Mouse (Mus musculus) hindbrain, embryonic 12.5 days (tissue): ENCODE data around the gene Dgkb. TPM values are rescaled to one million over a fixed set of nuclear protein-coding genes. Genes with fewer than 3 reads are reported as not detected.

Source experiments
- ATAC-seq: fragments of 200-750 bp; cut with Nextera tagmentation; 2 replicates; pipeline ENCODE4 v1.8.0; 2017; ENCODE audit warnings: moderate TSS enrichment; ENCODE audit not compliant: low FRiP score
- H3K27ac ChIP-seq: fragments of 300-500 bp; sonication (generic); 2 replicates; pipeline ENCODE4 v1.5.1; 2016; ENCODE audit warnings: mild to moderate bottlenecking
- H3K27me3 ChIP-seq: fragments of 300-500 bp; sonication (generic); 2 replicates; pipeline ENCODE4 v1.6.1; 2016; ENCODE audit warnings: mild to moderate bottlenecking
- H3K36me3 ChIP-seq: fragments of 300-500 bp; sonication (generic); 2 replicates; pipeline ENCODE4 v1.6.1; 2016; ENCODE audit warnings: mild to moderate bottlenecking
- H3K4me1 ChIP-seq: fragments of 300-500 bp; sonication (generic); 2 replicates; pipeline ENCODE4 v1.6.1; 2016
- H3K4me2 ChIP-seq: fragments of 300-500 bp; sonication (generic); replicated peaks from 2 replicates; pipeline ENCODE4 v1.6.1; 2016; ENCODE audit warnings: mild to moderate bottlenecking
- H3K4me3 ChIP-seq: fragments of 300-500 bp; sonication (generic); 2 replicates; pipeline ENCODE4 v1.5.1; 2016; ENCODE audit warnings: mild to moderate bottlenecking
- H3K9ac ChIP-seq: fragments of 300-500 bp; sonication (generic); 2 replicates; pipeline ENCODE4 v1.6.1; 2016; ENCODE audit warnings: mild to moderate bottlenecking, moderate library complexity
- H3K9me3 ChIP-seq: fragments of 300-500 bp; sonication (generic); replicated peaks from 2 replicates; pipeline ENCODE4 v1.6.1; 2016; ENCODE audit warnings: mild to moderate bottlenecking
- WGBS: fragments of 180-500 bp; shearing (Covaris S2); methylation state at CpG from one replicate; pipeline ENCODE4 v1.1.7; 2016; 5-methylcytosine and 5-hydroxymethylcytosine counted together
- polyA plus RNA-seq: library from polyadenylated mRNA; unstranded; fragments of >200 nt; fragmentation: Nextera tagmentation; extraction: Ambion mirVana; gene quantifications from 2 replicates; pipeline ENCODE4 v1.2.1, GENCODE M21; 2016

The Dgkb gene
- polyA plus RNA-seq, 1 experiment from 2014 or later = 1.4 TPM

DNA sequence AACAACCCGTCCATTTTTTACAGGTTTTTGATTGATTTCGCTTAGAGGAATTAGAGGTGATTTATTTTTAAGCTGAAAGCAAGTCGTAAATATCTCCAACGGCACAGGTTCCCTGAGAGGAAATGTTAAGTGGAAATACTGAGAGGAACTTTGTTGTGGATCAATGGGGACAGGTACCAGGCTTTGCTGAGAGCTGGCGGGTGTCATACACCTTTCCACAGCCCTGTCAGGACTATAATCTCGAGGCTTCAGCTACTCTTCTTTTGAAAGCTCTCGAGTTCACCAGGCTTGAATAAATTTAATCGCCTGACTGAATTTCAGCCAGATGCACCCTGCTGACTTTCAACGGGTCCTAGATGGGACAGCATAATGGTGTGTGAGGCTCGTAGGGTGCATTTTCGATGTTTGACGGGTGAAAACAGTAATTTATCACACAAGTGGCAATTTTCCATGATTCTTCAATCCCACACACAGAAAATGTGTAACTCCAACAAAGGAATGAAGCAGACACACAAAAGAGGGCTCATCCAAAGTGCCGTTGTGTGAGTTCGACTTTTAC, 580.3 kb downstream of the Dgkb start:
- Histone ChIP-seq H3K9ac (no peak overlapping the region), H3K4me1 (0 out of 2 replicates have a peak, but pooled peaks cover 3% of the 10 kb centered on the region), H3K4me3 (no peak overlapping the region), H3K27ac (no peak overlapping the region), H3K27me3 (no peaks in the 10 kb centered on the region), H3K9me3 (no peaks in the 10 kb centered on the region), H3K36me3 (no peaks in the 10 kb centered on the region), H3K4me2 (no peak overlapping the region)
- ATAC-seq = 0 out of 2 replicates have a peak, but pooled peaks have one; percentile 29
- WGBS = 55% methylated on average over 14 of the region's 14 CpGs

- WGBS = 83% methylated on average over 4 of the region's 4 CpGs
- H3K27ac ChIP-seq = no peak overlapping the region
- no peak overlapping the region for H3K4me3 ChIP-seq
- 0 out of 2 replicates have a peak, but pooled peaks cover 3% of the 10 kb centered on the region for H3K4me1 ChIP-seq
- no peaks in the 10 kb centered on the region for H3K36me3 ChIP-seq
- H3K9ac ChIP-seq = no peak overlapping the region
- no peak overlapping the region for H3K4me2 ChIP-seq
- no peak for ATAC-seq
- no peaks in the 10 kb centered on the region for H3K27me3 ChIP-seq
- H3K9me3 ChIP-seq = no peaks in the 10 kb centered on the region
These were observed 582.6 kb downstream of the Dgkb start for GRCm38 (mm10) chr12:38400089-38400488.

GRCm38 (mm10) chr12:38435364-38436130, 618.0 kb downstream of the Dgkb start:
- ATAC-seq = peak; percentile 83
- Histone ChIP-seq H3K27ac (no peak overlapping the region), H3K36me3 (no peaks in the 10 kb centered on the region), H3K9me3 (no peaks in the 10 kb centered on the region), H3K27me3 (no peaks in the 10 kb centered on the region), H3K4me3 (no peak overlapping the region), H3K4me1 (no peaks in the 10 kb centered on the region), H3K4me2 (no peak overlapping the region), H3K9ac (no peak overlapping the region)
- WGBS = 29% methylated on average over 10 of the region's 10 CpGs

DNA sequence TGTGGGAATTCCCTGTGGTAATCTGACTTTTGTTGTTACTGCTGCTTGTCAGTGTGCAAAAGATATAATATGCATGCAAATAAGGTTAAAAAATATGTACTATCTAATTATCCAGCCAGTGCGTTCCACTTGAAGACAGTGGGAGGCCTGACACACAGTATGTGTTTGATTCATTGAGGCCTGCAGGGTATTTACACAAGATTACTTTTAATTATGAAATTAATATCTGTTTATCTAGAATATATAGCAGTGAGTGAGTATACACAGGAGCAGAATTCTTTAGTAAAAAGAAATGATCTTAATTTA, 618.6 kb downstream of the Dgkb start:
- Histone ChIP-seq H3K9me3 (no peaks in the 10 kb centered on the region), H3K27me3 (no peaks in the 10 kb centered on the region), H3K4me3 (no peak overlapping the region), H3K36me3 (no peaks in the 10 kb centered on the region), H3K9ac (no peak overlapping the region), H3K4me2 (no peak overlapping the region), H3K4me1 (no peaks in the 10 kb centered on the region), H3K27ac (no peak overlapping the region)
- 39% methylated on average over 1 of the region's 1 CpGs for WGBS
- peak; percentile 89 for ATAC-seq

GRCm38 (mm10) chr12:38450323-38451087, 633.0 kb downstream of the Dgkb start:
- H3K4me2 ChIP-seq = no peak overlapping the region
- 42% methylated on average over 7 of the region's 7 CpGs for WGBS
- no peaks in the 10 kb centered on the region for H3K36me3 ChIP-seq
- H3K9ac ChIP-seq = no peak overlapping the region
- no peaks in the 10 kb centered on the region for H3K4me1 ChIP-seq
- H3K4me3 ChIP-seq = no peak overlapping the region
- no peaks in the 10 kb centered on the region for H3K9me3 ChIP-seq
- no peak overlapping the region for H3K27ac ChIP-seq
- peak; percentile 73 for ATAC-seq
- no peaks in the 10 kb centered on the region for H3K27me3 ChIP-seq

DNA sequence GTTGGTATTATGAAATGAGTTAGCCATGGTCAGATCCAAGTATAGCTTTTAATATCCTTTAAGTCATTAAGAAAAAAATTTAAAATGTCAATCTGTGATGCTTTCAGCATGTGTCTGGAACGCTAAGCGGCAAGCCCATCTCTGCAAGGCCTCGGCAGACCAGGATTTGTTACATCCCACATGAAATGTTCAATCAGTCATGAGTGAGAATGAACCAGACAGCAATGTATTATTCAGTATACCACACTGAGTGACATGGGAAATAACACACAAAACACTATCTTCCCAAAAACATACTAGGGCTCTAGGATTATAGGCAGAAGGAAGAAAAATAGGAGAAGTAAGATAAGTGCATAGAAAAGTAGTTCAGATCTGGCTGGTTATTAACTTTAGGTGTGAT, 634.2 kb downstream of the Dgkb start:
- H3K27me3 ChIP-seq = no peaks in the 10 kb centered on the region
- H3K9me3 ChIP-seq = no peaks in the 10 kb centered on the region
- no peaks in the 10 kb centered on the region for H3K36me3 ChIP-seq
- H3K4me3 ChIP-seq = no peak overlapping the region
- H3K27ac ChIP-seq = no peak overlapping the region
- ATAC-seq = 0 out of 2 replicates have a peak, but pooled peaks have one; percentile 53
- 54% methylated on average over 3 of the region's 3 CpGs for WGBS
- H3K4me2 ChIP-seq = no peak overlapping the region
- H3K9ac ChIP-seq = no peak overlapping the region
- H3K4me1 ChIP-seq = no peaks in the 10 kb centered on the region

- no peaks in the 10 kb centered on the region for H3K9me3 ChIP-seq
- H3K4me3 ChIP-seq = no peak overlapping the region
- ATAC-seq = no peak
- no peaks in the 10 kb centered on the region for H3K27me3 ChIP-seq
- H3K9ac ChIP-seq = no peak overlapping the region
- H3K4me2 ChIP-seq = no peak overlapping the region
- H3K27ac ChIP-seq = no peak overlapping the region
- no peaks in the 10 kb centered on the region for H3K36me3 ChIP-seq
- no peaks in the 10 kb centered on the region for H3K4me1 ChIP-seq
These were observed 650.7 kb downstream of the Dgkb start for GRCm38 (mm10) chr12:38468191-38468590.

DNA sequence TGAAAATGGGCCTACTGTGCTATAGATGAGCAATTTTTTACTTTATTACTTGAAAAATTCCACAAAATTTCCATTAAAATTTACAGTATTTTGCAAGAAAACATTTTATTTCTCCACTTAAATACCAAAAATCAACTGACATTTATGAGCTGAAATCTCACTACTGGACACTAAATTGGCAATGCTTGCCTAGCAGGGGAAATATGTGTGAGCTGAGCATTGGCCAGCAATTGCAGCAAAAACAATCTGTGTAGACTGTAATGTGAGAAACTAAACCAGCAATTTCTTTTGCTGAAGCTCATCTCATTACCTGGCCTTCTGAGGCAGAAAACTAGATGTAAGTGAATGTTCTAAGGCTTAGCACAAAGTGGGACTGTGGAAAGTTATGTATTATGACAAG, 651.1 kb downstream of the Dgkb start:
- H3K36me3 ChIP-seq = no peaks in the 10 kb centered on the region

DNA sequence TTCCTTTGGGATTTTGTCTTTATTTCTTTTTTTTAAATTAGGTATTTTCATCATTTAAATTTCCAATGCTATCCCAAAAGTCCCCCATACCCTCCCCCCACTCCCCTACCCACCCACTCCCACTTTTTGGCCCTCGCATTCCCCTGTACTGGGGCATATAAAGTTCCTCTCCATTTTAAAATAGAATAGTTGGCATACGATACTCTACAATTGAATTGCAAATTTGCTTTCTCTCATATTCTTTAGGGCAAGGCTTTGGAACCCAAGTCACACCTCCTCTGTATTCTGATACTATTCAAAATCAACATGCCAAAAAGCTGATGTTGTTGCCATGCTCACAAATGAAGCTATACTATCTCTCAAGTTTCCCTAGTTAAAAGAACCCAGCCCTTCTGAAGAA, 679.7 kb downstream of the Dgkb start:
- no peaks in the 10 kb centered on the region for H3K27me3 ChIP-seq
- no peak overlapping the region for H3K27ac ChIP-seq
- no peak overlapping the region for H3K9ac ChIP-seq
- no peak overlapping the region for H3K4me3 ChIP-seq
- H3K36me3 ChIP-seq = no peaks in the 10 kb centered on the region
- 43% methylated on average over 2 of the region's 2 CpGs for WGBS
- ATAC-seq = peak; percentile 72
- H3K4me1 ChIP-seq = no peaks in the 10 kb centered on the region
- no peaks in the 10 kb centered on the region for H3K9me3 ChIP-seq
- H3K4me2 ChIP-seq = no peak overlapping the region

More for the DNA sequence above, 651.1 kb downstream of the Dgkb start:
- H3K4me1 ChIP-seq = no peaks in the 10 kb centered on the region
- no peak for ATAC-seq
- H3K4me2 ChIP-seq = no peak overlapping the region
- no peak overlapping the region for H3K9ac ChIP-seq
- no peaks in the 10 kb centered on the region for H3K9me3 ChIP-seq
- H3K27me3 ChIP-seq = no peaks in the 10 kb centered on the region
- H3K27ac ChIP-seq = no peak overlapping the region
- no peak overlapping the region for H3K4me3 ChIP-seq

DNA sequence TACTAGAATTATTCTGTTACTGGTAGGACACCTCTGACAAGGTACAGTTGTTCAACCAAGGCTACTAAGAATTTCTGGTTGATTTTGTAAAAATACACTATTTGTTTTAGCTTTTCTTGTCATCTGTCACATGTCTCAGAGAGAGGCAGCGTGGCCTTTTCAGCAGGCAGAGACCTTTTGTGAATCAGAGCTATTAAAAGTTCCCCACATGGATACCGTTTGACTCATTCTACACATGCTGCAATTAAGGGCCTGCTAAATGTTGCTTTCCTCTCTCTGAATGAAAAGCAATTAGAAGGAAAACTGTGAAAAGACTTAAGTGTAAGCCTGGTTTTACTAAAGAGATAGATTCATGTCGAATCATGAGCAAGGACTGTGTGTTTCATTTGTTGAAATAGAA, 683.4 kb downstream of the Dgkb start:
- Histone ChIP-seq H3K4me2 (no peak overlapping the region), H3K9ac (no peak overlapping the region), H3K27me3 (no peaks in the 10 kb centered on the region), H3K4me1 (no peaks in the 10 kb centered on the region), H3K36me3 (no peaks in the 10 kb centered on the region), H3K27ac (no peak overlapping the region), H3K9me3 (no peaks in the 10 kb centered on the region), H3K4me3 (no peak overlapping the region)
- WGBS = 46% methylated on average over 3 of the region's 3 CpGs
- no peak for ATAC-seq

DNA sequence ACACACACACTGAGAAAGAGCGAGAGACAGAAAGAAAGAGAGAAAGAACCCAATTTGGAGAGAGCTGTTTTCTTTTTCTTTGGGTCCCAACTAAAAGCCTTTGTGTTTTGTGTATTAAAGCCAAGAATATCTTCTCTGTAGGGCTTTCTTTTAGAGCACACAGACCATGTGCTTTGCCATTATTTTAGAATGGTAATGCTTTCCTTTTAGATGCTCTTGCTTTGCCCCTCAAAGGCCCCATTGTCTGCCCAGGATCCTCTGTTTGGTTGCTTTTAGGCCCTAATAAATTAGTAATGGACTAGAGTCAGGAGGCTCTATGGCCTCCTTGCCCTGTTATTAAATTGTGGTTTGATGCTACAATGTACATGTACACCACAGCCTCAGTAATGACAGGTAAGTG, 690.7 kb downstream of the Dgkb start:
- H3K27ac ChIP-seq = no peak overlapping the region
- H3K27me3 ChIP-seq = no peaks in the 10 kb centered on the region
- no peak overlapping the region for H3K4me3 ChIP-seq
- no peaks in the 10 kb centered on the region for H3K9me3 ChIP-seq
- H3K36me3 ChIP-seq = no peaks in the 10 kb centered on the region
- WGBS = 8% methylated on average over 1 of the region's 1 CpGs
- H3K9ac ChIP-seq = no peak overlapping the region
- H3K4me2 ChIP-seq = no peak overlapping the region
- H3K4me1 ChIP-seq = no peaks in the 10 kb centered on the region
- no peak for ATAC-seq

DNA sequence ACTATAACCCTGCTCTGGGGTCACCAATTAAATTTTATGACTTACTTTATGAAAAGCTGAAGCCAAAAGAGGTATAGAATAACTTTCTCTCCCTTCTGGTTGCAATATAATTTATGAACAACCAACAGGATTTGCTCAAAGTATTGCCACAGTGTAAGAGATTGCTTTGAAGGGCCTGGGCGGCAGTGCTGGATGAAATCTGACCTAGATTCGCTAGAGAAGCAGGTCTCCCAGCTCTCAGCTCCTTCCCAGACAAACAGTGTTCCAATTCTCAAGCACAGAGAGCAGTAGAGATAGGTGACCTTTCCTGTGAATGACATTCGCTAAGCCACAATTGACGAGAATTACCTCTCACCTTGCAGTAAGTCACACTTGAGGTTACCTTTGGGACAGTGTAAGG, 727.9 kb downstream of the Dgkb start:
- 75% methylated on average over 4 of the region's 4 CpGs for WGBS
- no peak overlapping the region for H3K27ac ChIP-seq
- ATAC-seq = no peak

More for the DNA sequence above, 727.9 kb downstream of the Dgkb start:
- Histone ChIP-seq H3K4me1 (no peaks in the 10 kb centered on the region), H3K4me3 (no peak overlapping the region), H3K9ac (no peak overlapping the region), H3K9me3 (no peaks in the 10 kb centered on the region), H3K36me3 (no peaks in the 10 kb centered on the region), H3K27me3 (no peaks in the 10 kb centered on the region), H3K4me2 (no peak overlapping the region)
